Mouse (Mus musculus) heart, embryonic 16.5 days (tissue): ENCODE results near the gene Igfals. TPM values are rescaled to one million over a fixed set of nuclear protein-coding genes. Genes with fewer than 3 reads are reported as not detected.

Source experiments
- ATAC-seq: fragments of 200-750 bp; cut with Nextera tagmentation; replicated peaks from 2 replicates; pipeline ENCODE4 v1.8.0; 2017; ENCODE audit warnings: moderate number of reproducible peaks; ENCODE audit not compliant: insufficient read depth, low FRiP score; ENCODE audit errors: extremely low read depth
- H3K27ac ChIP-seq: fragments of 300-500 bp; sonication (generic); 2 replicates; pipeline ENCODE4 v1.5.1; 2014; ENCODE audit warnings: mild to moderate bottlenecking, low read length, control low read depth, moderate library complexity
- H3K27me3 ChIP-seq: fragments of 300-500 bp; sonication (generic); 2 replicates; pipeline ENCODE4 v1.6.1; 2014; ENCODE audit warnings: low read length, mixed read lengths; ENCODE audit not compliant: control insufficient read depth, insufficient read depth
- H3K36me3 ChIP-seq: fragments of 300-500 bp; sonication (generic); 2 replicates; pipeline ENCODE4 v1.6.1; 2014; ENCODE audit not compliant: control insufficient read depth, insufficient read depth
- H3K4me1 ChIP-seq: fragments of 300-500 bp; sonication (generic); 2 replicates; pipeline ENCODE4 v1.6.1; 2014; ENCODE audit warnings: low read length, mixed read lengths; ENCODE audit not compliant: control insufficient read depth, insufficient read depth
- H3K4me2 ChIP-seq: fragments of 300-500 bp; sonication (generic); 2 replicates; pipeline ENCODE4 v1.6.1; 2014; ENCODE audit warnings: low read depth, mild to moderate bottlenecking, control low read depth, low read length
- H3K4me3 ChIP-seq: fragments of 300-500 bp; sonication (generic); 2 replicates; pipeline ENCODE4 v1.5.1; 2014; ENCODE audit warnings: mild to moderate bottlenecking, control low read depth, low read length
- H3K9ac ChIP-seq: fragments of 300-500 bp; sonication (generic); 2 replicates; pipeline ENCODE4 v1.6.1; 2014; ENCODE audit warnings: low read length, control low read depth
- H3K9me3 ChIP-seq: fragments of 300-500 bp; sonication (generic); replicated peaks from 2 replicates; pipeline ENCODE4 v1.6.1; 2016; ENCODE audit warnings: low read length; ENCODE audit not compliant: control insufficient read depth
- WGBS: fragments of 180-500 bp; shearing (Covaris S2); extraction: QIAGEN DNeasy Blood & Tissue Kit; methylation state at CpG from one replicate; pipeline ENCODE4 v1.1.7; 2014; 5-methylcytosine and 5-hydroxymethylcytosine counted together
- polyA plus RNA-seq: library from polyadenylated mRNA; unstranded; fragments of >200 nt; fragmentation: Nextera tagmentation; extraction: Ambion mirVana; gene quantifications from 2 replicates; pipeline ENCODE4 v1.2.1, GENCODE M21; 2015

Gene Igfals
- polyA plus RNA-seq, 1 experiment from 2014 or later: 0.70 TPM

DNA sequence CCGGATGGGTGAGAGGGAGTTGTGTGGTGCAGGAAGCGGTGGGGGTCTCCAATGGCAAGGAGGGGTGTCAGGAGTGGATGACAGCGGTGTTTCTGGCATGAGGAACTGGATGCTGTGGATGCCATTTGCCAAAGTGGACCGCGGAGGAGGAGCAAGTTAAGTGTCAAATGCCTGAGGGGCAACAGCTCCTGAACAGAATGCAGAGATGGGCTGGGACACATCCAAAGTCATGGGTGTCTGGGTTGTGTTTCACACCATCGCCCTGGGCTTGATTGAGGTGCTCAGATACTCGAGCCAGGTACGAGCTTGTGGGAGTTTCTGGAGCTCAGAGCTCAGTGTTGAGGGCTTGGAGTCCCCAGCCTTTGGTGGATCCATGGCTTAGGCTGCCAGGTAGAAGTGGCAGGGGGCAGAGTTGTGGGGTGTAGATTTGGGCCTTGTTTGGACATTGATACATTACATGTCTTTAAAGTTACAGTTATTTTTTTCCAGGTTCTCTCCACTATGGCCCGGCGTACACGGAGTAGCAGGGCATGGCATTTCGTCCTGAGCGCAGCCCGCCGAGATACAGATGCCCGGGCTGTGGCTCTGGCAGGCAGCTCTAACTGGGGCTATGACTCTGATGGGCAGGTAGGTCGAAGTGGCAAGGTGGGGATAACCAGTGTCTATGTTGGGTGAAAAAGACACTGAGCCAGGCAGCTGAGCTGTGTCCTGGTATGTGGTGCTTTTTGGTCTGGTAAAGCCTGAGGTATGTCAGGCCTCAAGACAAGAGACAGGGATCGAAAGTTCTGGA, 21.7 kb downstream of the Igfals start:
- Histone ChIP-seq H3K9me3 (no peaks in the 10 kb centered on the region), H3K4me1 (peaks cover 20% of the 10 kb centered on the region), H3K9ac (peak overlapping the region; percentile 94), H3K36me3 (peaks cover 27% of the 10 kb centered on the region), H3K4me3 (peak overlapping the region; percentile 97), H3K27me3 (no peaks in the 10 kb centered on the region), H3K27ac (peak overlapping the region; percentile 80; the same call in 1 of the 2 replicates), H3K4me2 (peak overlapping the region; percentile 98)
- no peak for ATAC-seq
- WGBS: 58% methylated on average over 18 of the region's 18 CpGs

DNA sequence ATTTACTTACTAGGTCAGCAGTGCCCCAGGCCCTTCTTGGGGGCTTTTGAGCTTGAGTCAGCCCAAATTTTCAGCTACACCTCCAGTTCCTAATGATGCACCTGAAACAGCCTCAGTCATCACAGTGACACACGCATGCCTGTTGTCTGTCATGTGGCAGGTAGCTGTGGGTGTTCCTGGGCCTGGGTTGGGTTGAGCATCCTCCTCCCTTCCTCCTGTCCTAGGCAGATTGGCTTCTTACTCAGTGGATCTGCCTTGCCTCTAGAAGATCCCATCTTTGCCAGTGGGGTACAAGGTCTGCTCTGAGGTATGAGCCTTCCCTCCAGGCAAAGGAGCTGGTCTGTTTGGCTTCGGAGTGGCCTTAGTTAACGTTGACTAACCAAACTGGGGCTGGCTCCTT, 23.1 kb downstream of the Igfals start:
- Histone ChIP-seq H3K27me3 (no peaks in the 10 kb centered on the region), H3K4me1 (peaks cover 23% of the 10 kb centered on the region), H3K4me2 (no peak overlapping the region), H3K9me3 (no peaks in the 10 kb centered on the region), H3K9ac (no peak overlapping the region), H3K4me3 (no peak overlapping the region), H3K36me3 (peaks cover 28% of the 10 kb centered on the region), H3K27ac (no peak overlapping the region)
- no peak for ATAC-seq
- 87% methylated on average over 3 of the region's 3 CpGs for WGBS

DNA sequence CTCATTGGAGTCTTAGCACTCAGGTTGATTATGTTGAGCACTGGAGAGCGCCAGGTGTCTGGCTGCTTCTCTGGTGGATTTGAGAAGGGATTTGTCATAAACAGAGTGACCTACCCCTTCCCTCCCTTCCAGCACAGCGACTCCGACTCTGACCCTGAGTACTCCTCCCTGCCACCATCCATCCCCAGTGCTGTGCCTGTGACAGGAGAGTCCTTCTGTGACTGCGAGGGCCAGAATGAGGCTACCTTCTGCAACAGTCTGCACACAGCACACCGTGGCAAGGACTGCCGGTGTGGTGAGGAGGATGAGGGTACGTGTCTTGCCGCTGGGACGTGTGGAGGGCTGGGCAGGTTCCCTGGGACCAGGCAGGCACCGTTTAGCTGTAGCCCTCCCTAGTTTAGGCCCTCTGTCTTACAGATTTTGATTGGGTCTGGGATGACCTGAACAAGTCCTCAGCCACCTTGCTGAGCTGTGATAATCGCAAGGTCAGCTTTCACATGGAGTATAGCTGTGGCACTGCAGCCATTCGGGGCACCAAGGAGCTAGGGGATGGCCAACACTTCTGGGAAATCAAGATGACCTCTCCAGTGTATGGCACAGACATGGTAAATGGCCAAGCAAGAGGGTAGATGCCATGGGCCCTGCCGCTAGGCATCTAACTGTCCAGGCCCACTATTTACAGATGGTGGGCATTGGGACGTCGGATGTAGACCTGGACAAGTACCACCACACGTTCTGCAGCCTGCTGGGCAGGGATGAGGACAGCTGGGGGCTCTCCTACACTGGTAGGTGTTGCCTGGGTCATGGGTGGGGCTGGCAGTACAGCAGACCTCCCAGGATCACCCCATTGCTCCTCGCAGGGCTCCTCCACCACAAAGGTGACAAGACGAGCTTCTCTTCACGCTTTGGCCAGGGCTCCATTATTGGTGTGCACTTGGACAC, 24.6 kb downstream of the Igfals start:
- Histone ChIP-seq H3K4me2 (no peak overlapping the region), H3K27ac (no peak overlapping the region), H3K27me3 (no peaks in the 10 kb centered on the region), H3K36me3 (peaks cover 28% of the 10 kb centered on the region), H3K9me3 (no peaks in the 10 kb centered on the region), H3K4me1 (peaks cover 24% of the 10 kb centered on the region), H3K9ac (no peak overlapping the region), H3K4me3 (no peak overlapping the region)
- no peak for ATAC-seq
- WGBS: 85% methylated on average over 19 of the region's 19 CpGs

DNA sequence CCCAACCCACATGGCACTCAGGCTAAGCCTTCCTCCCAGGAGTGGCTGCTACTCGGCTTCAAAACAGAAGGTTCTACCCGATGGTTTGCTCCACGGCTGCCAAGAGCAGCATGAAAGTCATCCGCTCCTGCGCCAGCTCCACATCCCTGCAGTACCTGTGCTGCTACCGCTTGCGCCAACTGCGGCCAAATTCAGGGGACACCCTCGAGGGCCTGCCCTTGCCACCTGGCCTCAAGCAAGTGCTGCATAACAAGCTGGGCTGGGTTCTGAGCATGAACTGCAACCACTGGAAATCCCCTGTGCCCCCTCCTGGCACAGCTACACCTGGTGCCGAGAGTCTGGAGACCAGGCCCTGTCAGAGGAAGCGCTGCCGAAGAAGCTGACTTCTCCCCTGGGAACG, 25.5 kb downstream of the Igfals start:
- Histone ChIP-seq H3K4me1 (peaks cover 28% of the 10 kb centered on the region), H3K36me3 (peaks cover 28% of the 10 kb centered on the region), H3K4me3 (no peak overlapping the region), H3K27me3 (no peaks in the 10 kb centered on the region), H3K9me3 (no peaks in the 10 kb centered on the region), H3K4me2 (no peak overlapping the region), H3K27ac (no peak overlapping the region), H3K9ac (no peak overlapping the region)
- ATAC-seq: no peak
- 80% methylated on average over 13 of the region's 13 CpGs for WGBS

DNA sequence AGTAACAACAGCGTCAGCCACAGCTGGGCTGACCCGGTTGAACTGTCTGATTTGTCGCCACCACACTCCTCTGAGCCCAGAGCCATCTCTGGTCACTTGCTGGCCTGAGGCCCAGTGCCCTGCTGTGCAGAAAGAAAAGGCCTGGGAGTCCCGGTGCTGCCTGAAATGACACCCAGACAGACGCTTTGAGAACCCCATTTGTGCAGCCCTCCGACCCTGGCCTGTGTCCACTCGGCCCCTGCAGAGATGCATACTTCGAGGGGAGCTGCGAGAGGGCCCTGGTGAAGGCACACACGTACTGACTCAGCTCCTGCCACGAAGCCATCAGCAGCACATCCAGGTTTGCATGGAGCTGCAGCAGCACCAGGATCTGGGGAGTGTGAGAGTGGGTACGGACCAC, 27.0 kb downstream of the Igfals start:
- no peaks in the 10 kb centered on the region for H3K9me3 ChIP-seq
- 83% methylated on average over 12 of the region's 12 CpGs for WGBS
- no peaks in the 10 kb centered on the region for H3K27me3 ChIP-seq
- H3K27ac ChIP-seq: no peak overlapping the region
- ATAC-seq: no peak
- H3K4me2 ChIP-seq: no peak overlapping the region
- H3K9ac ChIP-seq: no peak overlapping the region
- no peak overlapping the region for H3K4me3 ChIP-seq
- H3K4me1 ChIP-seq: peaks cover 32% of the 10 kb centered on the region
- H3K36me3 ChIP-seq: peaks cover 28% of the 10 kb centered on the region

DNA sequence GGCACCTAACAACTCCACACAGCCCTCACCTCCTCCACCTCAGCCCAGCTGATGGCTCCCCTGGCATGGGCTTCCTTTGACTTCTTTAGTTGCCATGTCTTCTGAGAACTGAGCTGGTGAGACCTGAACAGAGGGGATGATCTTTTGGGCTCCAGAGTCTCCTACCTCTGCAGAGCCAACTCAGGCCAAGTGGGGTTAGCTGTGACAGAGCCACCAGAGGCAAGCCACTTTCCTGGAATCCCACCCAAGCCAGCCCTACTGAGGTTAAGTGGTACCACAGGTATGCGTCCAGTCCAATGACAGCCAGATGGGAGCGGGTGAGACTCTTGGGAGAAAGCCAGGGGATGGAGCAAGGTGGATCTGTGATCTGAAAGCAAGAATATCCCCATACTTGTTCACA, 27.5 kb downstream of the Igfals start:
- Histone ChIP-seq H3K4me3 (no peak overlapping the region), H3K27ac (no peak overlapping the region), H3K4me1 (peaks cover 28% of the 10 kb centered on the region), H3K36me3 (peaks cover 28% of the 10 kb centered on the region), H3K9me3 (no peaks in the 10 kb centered on the region), H3K9ac (no peak overlapping the region), H3K27me3 (no peaks in the 10 kb centered on the region), H3K4me2 (no peak overlapping the region)
- WGBS: 94% methylated on average over 2 of the region's 2 CpGs
- no peak for ATAC-seq

DNA sequence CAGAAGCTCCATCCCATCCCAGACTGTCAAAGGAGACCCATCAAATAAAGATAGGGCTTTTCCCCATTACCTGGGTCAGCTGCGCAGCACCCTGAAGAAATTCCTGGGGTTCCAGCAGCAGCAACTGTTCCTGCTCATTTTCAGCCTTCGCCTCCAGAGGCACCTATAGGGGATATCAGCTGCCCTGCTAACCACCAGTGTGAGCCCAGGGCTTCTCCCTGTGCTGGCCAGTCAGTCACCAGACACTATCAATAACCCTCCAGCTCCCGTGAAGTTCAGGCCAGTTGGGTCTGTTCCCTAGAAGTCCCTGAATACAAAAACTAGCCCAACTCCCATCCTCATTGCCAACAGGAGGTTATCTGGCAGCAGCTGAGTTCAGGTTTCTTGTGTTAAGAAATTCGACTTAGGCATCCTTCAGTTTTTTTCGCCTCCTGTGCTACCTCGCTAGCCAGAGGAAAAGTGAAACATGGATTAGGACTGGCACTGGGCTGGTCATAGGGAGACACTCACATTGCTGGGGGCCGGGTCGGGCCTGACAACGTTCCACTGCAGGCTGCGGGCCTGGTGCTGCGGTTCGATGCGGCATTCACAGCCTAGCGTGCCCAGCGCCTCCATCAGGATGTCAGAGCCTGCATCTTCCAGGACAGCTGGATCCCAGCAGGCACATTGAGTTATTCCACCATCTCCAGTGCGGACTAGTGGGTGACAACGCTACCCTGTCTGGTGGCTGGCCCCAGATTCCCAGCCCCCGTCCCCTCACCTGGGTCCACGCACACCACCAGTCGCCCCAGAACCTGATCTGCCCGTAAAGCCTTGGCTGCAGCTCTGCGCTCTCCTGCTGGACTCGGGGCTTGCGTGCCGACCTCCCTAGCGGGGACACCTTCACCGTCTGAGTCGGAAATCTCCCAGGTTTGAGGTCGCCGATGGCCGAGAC, 28.5 kb downstream of the Igfals start:
- H3K4me1 ChIP-seq: peaks cover 30% of the 10 kb centered on the region
- peak overlapping the region; percentile 92 for H3K9ac ChIP-seq
- WGBS: 10% methylated on average over 31 of the region's 31 CpGs
- no peaks in the 10 kb centered on the region for H3K9me3 ChIP-seq
- peak overlapping the region; percentile 90 for H3K4me3 ChIP-seq
- ATAC-seq: 0 out of 2 replicates have a peak, but pooled peaks have one; percentile 3
- peak overlapping the region; percentile 99 for H3K4me2 ChIP-seq
- H3K36me3 ChIP-seq: peaks cover 28% of the 10 kb centered on the region
- peak overlapping the region; percentile 94 for H3K27ac ChIP-seq
- H3K27me3 ChIP-seq: no peaks in the 10 kb centered on the region

DNA sequence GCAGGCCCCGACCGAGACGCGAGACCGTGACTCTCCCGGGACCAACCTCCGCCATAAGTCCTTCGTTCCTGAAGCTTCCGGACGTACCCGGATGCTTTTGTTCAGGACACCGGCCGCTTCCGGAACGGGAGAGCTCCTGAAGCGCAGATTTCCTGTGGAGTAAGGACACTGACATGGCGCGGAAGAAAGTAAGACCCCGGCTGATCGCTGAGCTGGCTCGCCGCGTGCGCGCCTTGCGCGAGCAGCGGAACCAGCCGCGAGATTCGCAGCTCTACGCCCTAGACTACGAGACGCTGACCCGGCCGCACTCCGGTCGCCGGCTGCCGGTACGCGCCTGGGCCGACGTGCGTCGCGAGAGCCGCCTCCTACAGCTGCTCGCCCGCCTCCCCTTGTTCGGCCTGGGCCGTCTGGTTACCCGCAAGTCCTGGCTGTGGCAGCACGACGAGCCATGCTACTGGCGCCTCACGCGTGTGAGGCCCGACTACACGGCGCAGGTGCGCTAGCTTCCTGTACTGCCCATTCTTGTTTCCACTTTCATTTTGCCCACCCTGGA, 29.3 kb downstream of the Igfals start, which contains the start of the genes Eme2 and Mrps34:
Eme2 (minus strand) TSS at position 93 of the 553 bp plus-strand sequence.
Mrps34 (plus strand) TSS at position 122 of the 553 bp plus-strand sequence.
- Histone ChIP-seq H3K27ac (peak within 1 kb of the TSS; percentile 94), H3K27me3 (no peaks in the 10 kb centered on the region), H3K4me2 (peak within 1 kb of the TSS; percentile 99), H3K9me3 (no peaks in the 10 kb centered on the region), H3K9ac (peak within 1 kb of the TSS; percentile 92), H3K36me3 (peaks cover 33% of the 10 kb centered on the region), H3K4me3 (peak within 1 kb of the TSS; percentile 90), H3K4me1 (peaks cover 30% of the 10 kb centered on the region)
- ATAC-seq: peak; percentile 64
- WGBS: under 1% methylated on average over 62 of the region's 62 CpGs
